Mouse (Mus musculus): Measurements from ENCODE around the gene 4930519G04Rik.
"Not testable (repeated sequence)": the region's sequence is repeated elsewhere in the genome, so short reads cannot be mapped to it uniquely, and the experiment has no call there.

Gene 4930519G04Rik

DNA sequence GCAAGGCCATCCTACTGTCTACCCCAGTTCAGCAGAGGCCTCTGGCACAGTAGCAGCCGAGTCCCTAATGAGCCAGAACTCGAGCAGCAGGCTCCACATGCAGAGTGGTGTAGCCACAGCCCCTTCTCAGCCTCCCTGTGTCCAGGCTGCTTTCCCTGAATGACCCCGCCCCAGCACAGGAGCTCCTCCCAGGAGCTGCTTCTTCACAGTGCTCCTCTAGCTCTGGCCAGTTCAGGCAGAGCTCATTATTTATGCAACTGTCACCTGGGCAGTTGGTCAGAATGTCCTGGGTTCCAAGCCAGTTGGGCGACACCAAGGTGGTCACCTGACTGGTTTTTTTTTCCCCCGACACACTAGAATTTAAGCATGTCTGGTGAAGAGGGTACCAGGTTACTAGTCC is at the start of gene 4930519G04Rik:
4930519G04Rik (plus strand) TSS at position 301 of the 400 bp plus-strand sequence.
- not testable (repeated sequence) for DNase-seq

DNA sequence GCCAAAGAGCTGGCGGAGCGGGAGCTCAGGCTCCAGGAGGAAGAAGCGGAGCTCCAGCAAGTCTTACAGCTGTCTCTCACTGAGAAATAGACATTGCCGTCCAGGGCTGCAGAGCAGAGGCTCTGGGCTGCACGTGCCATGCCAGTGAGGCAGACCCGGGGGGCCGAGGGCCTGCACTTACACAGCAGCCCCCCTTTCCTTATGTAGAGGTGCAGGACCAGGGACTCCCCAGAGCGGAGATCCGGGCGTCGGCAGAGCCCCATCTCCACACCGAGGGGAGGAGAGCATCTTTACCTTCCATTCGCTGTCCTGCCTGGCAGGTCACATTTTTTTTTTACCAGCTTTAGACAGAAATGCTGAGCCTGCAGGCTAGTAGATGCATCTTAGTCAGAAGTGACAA is 49.1 kb upstream of the 4930519G04Rik start:
- DNase-seq: peak in 1 of 2 experiments; percentile 29

DNA sequence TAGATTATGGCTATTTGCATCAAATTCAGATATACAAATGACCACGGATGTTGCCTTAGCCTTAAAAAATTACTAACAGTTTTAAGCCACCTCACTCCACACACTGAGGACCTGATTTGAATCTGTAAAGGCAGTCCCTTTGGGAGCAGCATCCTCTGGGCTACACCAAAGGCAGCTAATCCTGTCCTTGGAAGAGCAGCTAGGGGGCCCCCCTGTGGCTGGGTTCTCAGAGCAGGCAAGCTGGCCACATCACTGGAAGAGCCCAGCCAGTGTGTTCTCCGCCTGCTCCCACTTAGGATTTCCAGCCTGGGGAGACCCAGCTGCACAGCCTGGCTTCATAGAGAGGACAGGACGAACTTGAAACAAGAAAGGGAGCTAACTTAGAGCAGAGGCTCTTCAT is 48.5 kb upstream of the 4930519G04Rik start:
- DNase-seq: peak; percentile 71 to 85

DNA sequence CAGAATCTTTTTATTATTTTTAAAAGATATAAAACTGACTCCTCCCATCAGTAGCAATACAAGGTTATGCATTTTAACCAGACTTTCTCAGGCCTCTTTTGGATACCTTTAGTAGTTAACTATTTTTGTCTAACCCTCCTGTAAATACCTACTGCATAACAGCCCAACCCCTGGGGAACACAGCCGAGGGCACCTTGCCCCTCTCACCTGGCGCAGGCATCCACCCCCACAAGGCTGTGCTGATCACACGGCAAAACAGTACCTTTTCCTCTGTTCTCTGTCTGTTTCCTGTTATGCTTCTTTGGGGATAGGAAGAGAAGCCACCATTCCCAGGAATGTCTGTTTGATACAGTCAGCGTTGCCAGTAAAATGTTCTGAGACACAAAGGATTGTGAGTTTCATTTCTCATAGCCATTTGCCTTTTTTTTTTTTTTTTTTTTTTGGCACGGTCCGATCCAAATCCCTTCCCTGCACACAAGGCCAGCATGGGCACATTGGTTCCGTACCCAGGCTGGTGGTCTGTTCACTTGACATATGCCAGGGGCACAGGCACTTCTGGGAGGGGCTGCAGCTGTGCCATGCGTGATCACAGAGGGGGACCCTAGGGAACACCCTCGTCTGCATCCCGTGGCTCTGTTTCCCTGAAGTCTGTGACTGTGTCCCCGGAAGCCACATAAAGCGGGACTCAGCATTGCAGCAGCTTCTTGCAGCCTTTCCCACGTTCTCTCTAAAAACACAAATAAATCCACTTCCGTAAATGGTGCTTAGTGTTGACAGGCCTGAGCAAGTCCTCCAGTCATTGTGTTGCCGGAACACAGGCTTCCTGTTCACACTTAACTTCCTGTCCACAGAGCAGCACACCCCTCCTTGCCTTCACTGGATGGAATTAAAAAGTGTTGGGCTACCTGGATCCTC is 47.8 kb upstream of the 4930519G04Rik start:
- no peak for DNase-seq

DNA sequence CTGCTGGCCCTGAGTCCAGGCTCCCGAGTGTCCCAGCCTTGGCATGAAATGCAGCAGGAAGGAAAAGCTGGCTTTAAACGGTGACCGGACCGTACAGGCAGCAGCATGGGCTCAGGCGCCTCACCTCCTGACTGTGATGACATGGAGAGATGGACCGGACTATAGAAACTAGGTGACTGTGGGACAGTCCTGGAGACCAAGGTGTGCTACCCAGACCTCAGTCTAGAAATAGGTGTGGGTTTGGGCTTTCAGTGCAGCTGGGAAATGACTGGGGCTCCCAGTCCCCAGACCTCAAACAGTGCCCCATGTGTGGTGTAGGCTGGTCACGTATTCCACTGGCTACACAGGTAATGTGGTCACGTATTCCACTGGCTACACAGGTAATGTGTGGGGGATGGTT is 46.8 kb upstream of the 4930519G04Rik start:
- peak in 1 of 2 experiments; percentile 10 for DNase-seq

DNA sequence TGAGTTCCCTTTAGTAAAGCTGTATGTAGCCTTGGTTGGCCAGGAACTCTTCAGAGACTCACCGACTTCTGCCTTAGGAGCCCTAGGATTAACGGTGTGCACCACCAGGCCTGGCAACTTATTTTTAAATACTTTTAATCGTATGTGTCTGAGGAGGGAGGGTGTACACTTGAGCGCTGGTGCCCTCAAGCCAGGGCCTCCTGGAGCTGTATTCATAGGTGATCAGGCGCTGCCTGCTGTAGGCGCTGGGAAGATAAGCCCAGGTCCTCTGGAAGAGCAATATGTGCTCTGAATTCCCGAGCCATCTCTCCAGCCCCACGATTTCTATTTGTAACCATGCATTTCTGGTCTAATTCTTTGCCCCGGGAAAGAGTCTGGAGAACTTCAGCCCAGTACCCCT is 46.4 kb upstream of the 4930519G04Rik start:
- peak in 1 of 2 experiments; percentile 4 for DNase-seq

DNA sequence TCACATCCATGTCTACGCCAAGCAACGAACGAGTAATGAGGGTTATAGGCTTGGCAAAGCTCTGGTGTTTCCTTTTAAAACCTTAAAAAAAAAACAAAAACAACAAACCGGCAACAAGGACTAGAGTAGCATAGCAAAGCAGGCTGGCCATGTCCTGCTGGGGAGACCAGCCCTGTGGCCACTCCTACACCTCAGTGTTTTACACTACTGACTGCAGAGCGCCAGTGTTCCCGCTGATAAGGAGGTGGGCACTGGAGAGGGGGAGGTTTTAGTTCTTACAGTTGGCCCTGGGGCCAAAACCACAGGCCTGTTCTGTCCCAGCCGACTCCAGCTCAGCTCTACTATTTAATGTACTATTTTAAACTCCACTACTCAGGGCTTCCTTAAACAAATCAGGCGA is 46.0 kb upstream of the 4930519G04Rik start:
- no peak for DNase-seq

DNA sequence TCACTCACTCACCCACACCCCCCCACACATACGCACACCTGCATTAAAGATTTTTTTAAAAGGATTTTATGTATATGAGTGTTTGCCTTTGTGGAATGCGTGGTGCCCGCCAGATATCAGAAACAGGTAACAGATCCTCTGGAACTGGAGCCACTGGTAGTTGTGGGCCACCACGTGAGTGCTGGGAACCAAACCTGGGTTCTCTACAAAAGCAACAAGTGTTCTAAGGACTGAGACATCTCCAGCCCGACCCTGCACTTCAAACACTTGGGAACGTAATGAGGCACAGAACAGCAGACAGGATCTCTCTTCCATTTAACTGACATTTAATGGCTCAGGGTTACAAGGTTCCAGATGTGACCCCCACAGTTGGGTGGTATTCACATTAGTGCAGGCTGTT is 45.6 kb upstream of the 4930519G04Rik start:
- no peak for DNase-seq

DNA sequence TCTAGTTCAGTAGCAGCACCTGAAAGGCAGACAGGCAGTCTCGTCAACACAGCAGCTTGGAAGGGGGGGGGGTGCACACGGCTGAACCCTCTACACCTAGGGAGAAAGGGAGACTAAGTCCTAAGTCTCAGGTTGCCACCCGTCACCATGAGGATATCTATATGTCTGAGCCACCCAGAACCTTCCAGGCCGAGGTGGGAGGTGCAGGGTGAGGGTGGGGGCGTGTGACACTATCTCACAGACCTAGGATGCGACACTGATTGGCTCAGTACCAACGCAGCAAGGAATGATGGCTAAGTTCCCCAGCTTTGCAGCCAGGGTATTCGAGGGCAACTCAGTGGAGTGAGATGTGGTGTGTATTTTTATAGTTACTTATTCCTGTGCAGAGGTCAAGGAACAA is 45.1 kb upstream of the 4930519G04Rik start:
- no peak for DNase-seq

DNA sequence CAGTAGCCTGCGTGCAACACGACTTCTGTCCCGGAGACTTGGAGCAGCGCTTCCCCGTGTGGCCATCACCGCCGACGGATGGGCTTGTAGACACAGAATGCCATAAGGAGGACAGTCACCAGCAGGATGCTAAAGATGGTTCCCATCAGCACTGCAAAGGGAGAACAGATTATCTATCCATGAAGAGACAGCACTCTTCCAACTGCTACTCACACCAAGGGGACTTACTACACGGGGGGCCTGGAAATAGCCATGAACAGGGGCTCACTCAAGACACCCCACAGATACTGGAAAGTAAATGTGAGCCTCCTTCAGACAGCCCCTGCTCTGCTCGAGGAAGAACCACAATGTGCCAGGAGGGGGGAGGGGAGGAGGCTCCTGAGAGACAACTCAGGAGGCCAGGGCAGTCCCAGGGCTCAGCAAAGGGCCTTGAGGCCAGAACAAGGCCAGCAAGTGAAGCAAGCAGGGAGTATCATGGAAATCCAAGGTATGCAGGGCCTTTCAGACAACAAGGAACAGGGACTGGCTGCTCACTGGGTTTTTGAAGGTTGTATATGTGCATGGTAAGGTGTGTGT is 44.2 kb upstream of the 4930519G04Rik start:
- peak in 1 of 2 experiments; percentile 54 for DNase-seq

DNA sequence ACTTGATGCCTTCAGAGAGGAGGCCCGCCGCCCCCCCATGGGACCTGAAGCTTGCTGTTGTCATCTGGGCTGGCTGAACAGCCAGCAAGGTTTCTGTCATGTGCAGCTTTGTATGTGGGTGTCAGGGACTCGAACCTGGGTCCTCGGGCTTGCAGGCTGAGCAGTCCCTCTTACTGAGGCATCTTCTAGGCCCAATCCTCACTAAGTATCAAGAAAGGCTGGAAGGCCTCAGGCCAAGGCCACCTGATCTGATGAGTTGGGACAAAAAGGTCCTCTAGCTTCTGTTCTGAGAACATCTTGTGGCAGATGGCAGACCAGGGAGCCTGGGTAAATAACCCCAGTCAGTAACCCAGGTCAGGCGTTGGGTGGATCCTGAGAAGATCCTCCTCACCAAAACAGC is 43.6 kb upstream of the 4930519G04Rik start:
- no peak for DNase-seq

DNA sequence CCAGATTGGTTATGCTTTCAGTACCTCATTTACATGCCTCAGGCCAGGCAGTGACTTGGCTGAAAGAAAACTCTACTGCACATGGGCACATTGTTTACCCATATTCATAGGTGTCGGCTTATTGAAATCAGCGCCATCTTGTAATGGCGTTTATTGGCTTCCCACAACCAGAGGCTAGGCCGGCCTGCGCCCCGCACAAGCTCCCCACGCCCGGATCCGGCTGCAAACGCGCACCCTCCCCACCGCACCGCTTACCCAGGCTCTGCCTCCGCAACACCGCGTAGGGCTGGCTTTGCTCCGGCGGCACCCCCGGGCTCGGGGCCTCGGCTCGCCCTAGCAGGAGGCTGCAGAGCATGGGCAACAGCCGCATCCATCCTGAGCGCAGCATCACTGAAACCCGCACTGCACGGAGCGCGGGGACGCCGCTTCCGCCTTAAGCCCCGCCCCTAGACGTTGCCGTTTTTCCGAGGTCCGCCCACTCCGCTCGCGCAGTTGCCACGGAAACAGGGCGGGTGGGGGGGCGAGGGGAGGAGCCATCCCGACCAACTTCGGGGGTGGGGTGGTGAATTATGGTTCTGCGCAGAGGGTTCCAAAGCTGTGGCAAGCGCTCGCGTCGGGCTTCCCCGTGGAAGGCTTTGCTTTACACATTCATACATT is 39.8 kb upstream of the 4930519G04Rik start:
- peak; percentile 91 to 96 for DNase-seq

DNA sequence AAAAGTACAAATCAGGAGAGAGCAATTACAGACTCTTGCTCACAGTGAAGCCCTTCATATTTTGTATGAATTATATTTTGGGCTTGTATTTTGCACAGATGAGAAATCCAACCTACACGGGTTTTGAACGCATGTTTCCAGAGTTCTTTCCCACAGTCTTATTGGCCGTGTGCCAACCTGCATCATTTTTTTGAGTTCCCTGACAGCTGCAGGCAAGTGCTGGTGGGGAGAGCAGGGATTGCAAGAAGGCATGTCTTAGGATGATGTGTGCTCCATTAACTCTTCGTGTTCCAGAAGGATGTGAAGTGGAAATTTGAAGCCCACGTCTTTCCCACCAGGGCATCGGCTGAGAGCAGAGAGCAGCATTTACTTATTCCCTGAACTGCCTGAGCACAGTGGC is 36.9 kb upstream of the 4930519G04Rik start:
- DNase-seq: no peak

DNA sequence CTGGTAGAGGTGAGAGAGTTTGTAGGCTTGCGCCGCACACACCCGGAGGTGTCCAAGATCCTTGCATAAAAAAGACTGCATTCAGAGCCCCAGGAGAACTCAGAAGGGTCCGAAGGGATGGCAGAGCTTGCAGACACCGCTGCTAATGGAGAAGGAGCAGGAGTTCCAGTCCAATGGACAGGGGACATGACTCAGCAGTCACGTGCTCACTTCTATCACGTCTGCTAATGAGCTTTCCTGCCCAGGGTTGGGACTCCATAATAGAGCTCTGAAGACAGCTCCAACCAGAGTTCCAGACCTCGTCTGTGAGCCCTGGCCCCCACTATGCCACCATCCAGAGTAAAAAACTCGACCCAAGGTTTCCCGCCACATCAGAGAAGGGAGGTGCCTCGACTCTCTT is 35.3 kb upstream of the 4930519G04Rik start:
- DNase-seq: no peak

DNA sequence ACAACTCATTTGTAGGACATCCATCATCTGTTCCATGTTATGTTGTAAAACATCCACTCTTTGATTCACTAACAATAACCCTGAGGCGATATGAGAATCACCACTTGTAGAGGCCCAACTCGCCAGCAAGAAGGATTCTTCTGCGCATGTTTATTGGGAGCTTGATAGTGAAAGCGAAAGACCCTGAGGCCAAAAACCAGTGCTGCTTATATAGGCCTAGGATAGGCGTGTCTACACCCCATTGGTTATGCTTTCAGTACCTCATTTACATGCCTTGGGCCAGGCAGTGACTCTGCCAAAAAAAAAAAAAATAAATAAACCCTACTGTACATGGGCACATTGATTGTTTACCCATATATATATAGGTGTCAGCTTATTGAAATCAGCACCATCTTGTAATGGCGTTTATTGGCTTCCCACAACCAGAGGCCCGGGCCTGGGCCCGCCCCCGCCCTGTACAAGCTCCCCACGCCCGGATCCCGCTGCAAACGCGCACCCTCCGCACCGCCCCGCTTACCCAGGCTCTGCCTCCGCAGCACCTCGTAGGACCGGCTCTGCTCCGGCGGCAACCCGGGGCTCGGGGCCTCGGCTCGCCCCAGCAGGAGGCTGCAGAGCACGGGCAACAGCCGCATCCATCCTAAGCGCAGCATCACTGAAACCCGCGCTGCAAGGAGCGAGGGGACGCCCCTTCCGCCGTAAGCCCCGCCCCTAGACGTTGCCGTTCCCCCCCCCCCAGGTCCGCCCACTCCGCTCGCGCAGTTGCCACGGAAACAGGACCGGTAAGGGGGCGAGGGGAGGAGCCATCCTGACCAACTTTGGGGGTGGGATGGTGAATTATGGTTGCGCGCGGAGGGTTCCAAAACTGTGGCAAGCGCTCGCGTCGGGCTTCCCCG is 30.4 kb upstream of the 4930519G04Rik start, which contains the start of gene 1500011B03Rik:
1500011B03Rik (minus strand) TSS at position 673 of the 893 bp plus-strand sequence.
- DNase-seq: peak; percentile 81 to 90

DNA sequence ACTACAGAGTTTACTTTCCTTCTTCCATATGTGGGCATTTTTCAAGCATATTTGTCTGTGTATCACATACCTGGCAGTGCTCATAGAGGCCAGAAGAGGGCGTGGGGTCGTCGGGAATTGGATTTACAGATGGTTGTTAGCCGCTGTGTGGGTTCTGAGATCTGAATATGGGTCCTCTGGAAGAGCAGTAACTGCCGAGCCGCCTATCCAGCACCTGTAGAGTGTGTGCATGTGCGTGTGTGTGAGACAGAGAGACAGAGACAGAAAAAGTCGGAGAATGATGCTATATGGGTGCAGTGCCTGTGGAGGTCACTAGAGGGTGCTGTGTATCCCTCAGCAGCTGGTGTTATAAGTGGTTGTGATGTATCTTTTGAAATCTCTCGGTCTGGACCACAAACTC is 29.3 kb upstream of the 4930519G04Rik start:
- DNase-seq: peak; percentile 64 to 65

DNA sequence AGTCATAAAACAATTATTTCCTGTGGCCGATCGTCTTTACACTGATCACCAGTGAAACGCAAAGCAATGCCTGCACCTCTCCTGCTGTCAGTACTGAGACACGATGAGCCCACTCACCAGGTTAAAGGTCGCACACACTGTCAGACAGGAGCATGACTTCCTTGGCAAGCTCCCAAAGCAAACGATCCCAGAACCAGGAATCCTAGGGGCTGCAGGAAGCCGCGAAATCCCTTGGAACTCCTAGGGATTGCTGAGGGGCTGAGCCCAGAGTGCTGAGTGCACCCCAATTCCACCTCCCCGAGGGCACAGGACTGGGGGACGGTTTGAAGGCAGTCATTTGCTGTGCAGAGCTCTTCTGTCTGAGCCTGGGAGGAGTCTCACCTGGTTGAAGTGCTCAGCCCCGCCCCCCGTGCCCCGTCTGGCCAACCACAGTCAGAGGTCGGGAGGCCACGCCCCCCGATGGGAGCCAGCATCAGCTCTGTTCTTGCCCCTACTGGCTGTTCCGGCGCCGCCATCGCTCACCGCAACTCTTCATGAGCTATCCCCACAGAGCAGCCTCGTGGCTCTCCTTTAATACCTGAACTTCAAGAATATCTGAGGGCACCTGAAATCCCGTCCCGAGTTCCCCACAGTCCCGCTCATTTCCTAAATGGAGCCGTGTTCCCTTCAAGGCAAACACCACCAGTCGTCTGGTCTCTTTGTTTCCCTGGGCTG is 27.3 kb upstream of the 4930519G04Rik start:
- DNase-seq: peak; percentile 79 to 91

DNA sequence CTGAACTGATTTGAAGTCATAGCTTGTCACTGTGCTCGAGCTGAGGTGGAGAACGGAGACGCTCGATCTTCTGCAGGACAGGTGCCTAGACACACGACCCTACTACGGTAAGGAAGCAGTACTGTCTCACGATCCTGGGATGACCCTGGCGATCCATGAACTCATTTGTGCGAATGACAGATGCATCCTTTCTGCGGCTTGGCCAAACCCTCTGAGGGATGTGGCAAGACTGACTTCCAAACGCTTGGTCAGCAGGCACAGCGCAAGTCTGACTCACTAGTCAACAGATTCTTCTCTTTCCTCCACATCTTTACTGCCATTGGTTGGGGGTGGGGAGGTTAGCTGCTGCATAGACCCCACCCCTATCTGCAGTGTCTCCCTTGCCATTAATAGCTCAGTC is 26.0 kb upstream of the 4930519G04Rik start:
- no peak for DNase-seq

DNA sequence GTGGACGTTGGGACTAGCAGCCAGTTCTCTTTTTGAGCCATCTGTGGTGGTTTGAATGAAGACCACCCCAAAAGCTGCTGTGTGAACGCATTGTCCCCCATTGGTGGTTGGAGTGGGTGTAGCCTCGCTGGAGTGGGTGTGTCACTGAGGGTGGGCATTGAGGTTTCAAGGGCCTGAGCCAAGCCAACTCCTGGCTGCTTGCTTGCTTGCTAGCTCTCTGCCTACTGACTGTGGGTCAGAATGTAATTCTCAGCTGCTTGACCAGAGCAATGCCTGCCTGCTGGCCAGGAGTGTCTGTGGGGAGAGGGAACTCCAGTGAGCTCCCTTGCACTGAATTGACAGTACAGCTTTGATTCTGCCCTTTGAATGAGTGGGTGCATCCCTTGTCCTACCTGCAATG is 23.7 kb upstream of the 4930519G04Rik start:
- no peak for DNase-seq

DNA sequence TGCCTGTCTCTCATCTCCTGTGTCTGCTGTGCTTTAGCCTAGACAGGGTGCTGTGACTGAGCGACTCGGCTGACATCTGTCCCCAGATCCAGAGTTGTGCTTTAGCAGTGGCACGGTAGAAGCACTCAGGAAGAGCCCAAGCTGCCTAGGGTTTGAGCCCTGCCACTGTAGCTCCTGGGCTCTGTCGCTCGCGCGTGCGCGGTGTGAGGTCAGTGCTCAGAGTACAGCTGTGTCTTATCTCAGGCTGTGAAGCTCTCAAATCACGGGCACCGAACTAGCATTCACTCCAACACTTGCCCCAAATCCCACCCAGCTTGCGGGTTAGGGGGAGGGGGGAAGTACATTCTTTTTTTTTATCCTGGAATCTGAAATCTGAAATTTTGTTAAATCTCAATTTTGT is 16.6 kb upstream of the 4930519G04Rik start:
- no peak for DNase-seq

DNA sequence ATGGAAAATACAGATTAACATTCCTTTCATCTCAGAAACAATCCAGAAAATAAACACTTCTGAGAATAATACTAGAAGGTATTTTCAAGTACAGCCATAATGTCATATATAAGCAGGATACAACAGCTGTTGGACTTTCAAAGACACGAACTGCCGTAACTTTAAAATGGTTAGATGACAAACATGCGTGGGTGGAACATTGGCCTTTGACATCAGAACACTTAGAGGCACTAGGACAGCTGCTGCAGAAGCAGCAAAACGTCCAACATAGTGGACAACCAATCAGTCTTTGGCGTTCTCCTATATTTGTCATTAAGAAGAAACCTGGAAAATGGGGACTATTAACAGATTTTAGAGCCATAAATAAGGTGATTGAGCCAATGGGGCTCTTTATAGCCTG is 13.0 kb upstream of the 4930519G04Rik start:
- DNase-seq: not testable (repeated sequence)

DNA sequence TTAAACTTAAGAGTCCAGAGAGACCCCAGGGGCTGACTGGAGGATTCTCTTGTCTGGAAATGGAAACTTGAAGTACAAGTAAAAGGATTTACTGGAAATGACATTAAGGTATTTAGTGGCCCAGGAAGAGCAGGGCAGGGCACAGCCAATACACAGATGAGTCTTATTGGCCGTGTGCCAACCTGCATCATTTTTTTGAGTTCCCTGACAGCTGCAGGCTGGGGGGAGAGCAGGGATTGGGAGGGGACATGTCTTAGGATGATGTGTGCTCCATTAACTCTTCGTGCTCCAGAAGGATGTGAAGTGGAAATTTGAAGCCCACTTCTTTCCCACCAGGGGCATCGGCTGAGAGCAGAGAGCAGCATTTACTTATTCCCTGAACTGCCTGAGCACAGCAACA is 11.3 kb upstream of the 4930519G04Rik start:
- not testable (repeated sequence) for DNase-seq

All from cerebellum, postnatal 25 days (tissue).